Mouse (Mus musculus) forebrain, postnatal 0 days (tissue): ENCODE data around the gene Mrpl42. TPM values are rescaled to one million over a fixed set of nuclear protein-coding genes. Genes with fewer than 3 reads are reported as not detected.

ENCODE experiments used
- ATAC-seq: fragments of 200-750 bp; cut with Nextera tagmentation; 2 replicates; pipeline ENCODE4 v1.8.0; 2017; ENCODE audit warnings: mild to moderate bottlenecking, moderate library complexity
- DNase-seq: peaks from one replicate; pipeline ENCODE4 v3.0.0-alpha.2; 2015
- H3K27ac ChIP-seq: fragments of 300-500 bp; sonication (generic); 2 replicates; pipeline ENCODE4 v1.5.1; 2014; ENCODE audit warnings: low read depth, mild to moderate bottlenecking, antibody characterized with exemption, low read length, moderate library complexity, mixed read lengths
- H3K27me3 ChIP-seq: fragments of 300-500 bp; sonication (generic); 2 replicates; pipeline ENCODE4 v1.6.1; 2014; ENCODE audit warnings: mild to moderate bottlenecking, low read length, mixed read lengths; ENCODE audit not compliant: insufficient read depth
- H3K36me3 ChIP-seq: fragments of 300-500 bp; sonication (generic); 2 replicates; pipeline ENCODE4 v1.6.1; 2014; ENCODE audit warnings: mild to moderate bottlenecking, moderate library complexity; ENCODE audit not compliant: insufficient read depth
- H3K4me1 ChIP-seq: fragments of 300-500 bp; sonication (generic); 2 replicates; pipeline ENCODE4 v1.6.1; 2014; ENCODE audit warnings: antibody characterized with exemption; ENCODE audit not compliant: insufficient read depth
- H3K4me2 ChIP-seq: fragments of 300-500 bp; sonication (generic); 2 replicates; pipeline ENCODE4 v1.6.1; 2014; ENCODE audit warnings: low read depth, mild to moderate bottlenecking, moderate library complexity
- H3K4me3 ChIP-seq: fragments of 300-500 bp; sonication (generic); 2 replicates; pipeline ENCODE4 v1.5.1; 2014; ENCODE audit warnings: low read depth, low read length, mixed read lengths
- H3K9ac ChIP-seq: fragments of 300-500 bp; sonication (generic); 2 replicates; pipeline ENCODE4 v1.6.1; 2014; ENCODE audit warnings: mild to moderate bottlenecking
- H3K9me3 ChIP-seq: fragments of 300-500 bp; sonication (generic); 2 replicates; pipeline ENCODE4 v1.6.1; 2016; ENCODE audit warnings: low read length
- CTCF ChIP-seq: sonication (generic); IDR thresholded peaks from 2 replicates; pipeline ENCODE4 v1.5.1; 2016; ENCODE audit warnings: antibody characterized with exemption, control low read depth, low read depth
- WGBS: fragments of 180-500 bp; shearing (Covaris S2); extraction: QIAGEN DNeasy Blood & Tissue Kit; methylation state at CpG from one replicate; pipeline ENCODE4 v1.1.7; 2014; 5-methylcytosine and 5-hydroxymethylcytosine counted together
- polyA plus RNA-seq: library from polyadenylated mRNA; unstranded; fragments of >200 nt; fragmentation: Nextera tagmentation; extraction: Ambion mirVana; gene quantifications from 2 replicates; pipeline ENCODE4 v1.2.1, GENCODE M21; 2015
- total RNA-seq: library from RNA; depleted of rRNA; stranded (reverse); fragments of >200 nt; gene quantifications from 2 replicates; pipeline ENCODE4 v1.2.3, GENCODE M21; 2014

The Mrpl42 gene
- total and polyA plus RNA-seq, 2 experiments from 2014 or later = 88.8 to 249 TPM

GRCm38 (mm10) chr10:95508126-95508525 lies 6.4 kb upstream of the Mrpl42 start:
- no peaks in the 10 kb centered on the region for H3K36me3 ChIP-seq
- no peak for DNase-seq
- H3K27ac ChIP-seq = no peak overlapping the region
- no peaks in the 10 kb centered on the region for H3K9me3 ChIP-seq
- no peak overlapping the region for H3K9ac ChIP-seq
- ATAC-seq = no peak
- H3K4me1 ChIP-seq = no peaks in the 10 kb centered on the region
- no peak overlapping the region for H3K4me3 ChIP-seq
- no peak for TF ChIP-seq CTCF
- no peak overlapping the region for H3K4me2 ChIP-seq
- H3K27me3 ChIP-seq = no peaks in the 10 kb centered on the region
- 84% methylated on average over 8 of the region's 8 CpGs for WGBS

- H3K9me3 ChIP-seq = no peaks in the 10 kb centered on the region
- H3K4me2 ChIP-seq = no peak overlapping the region
- ATAC-seq (no peak), DNase-seq (no peak)
- H3K9ac ChIP-seq = no peak overlapping the region
- no peak overlapping the region for H3K27ac ChIP-seq
- no peaks in the 10 kb centered on the region for H3K36me3 ChIP-seq
- H3K4me3 ChIP-seq = no peak overlapping the region
- no peak for TF ChIP-seq CTCF
- H3K4me1 ChIP-seq = 0 out of 2 replicates have a peak, but pooled peaks cover 6% of the 10 kb centered on the region
- 21% methylated on average over 1 of the region's 1 CpGs for WGBS
- H3K27me3 ChIP-seq = no peaks in the 10 kb centered on the region
These were observed 2.6 kb upstream of the Mrpl42 start for GRCm38 (mm10) chr10:95504341-95504740.

- no peak overlapping the region for H3K9ac ChIP-seq
- H3K4me3 ChIP-seq = no peak overlapping the region
- no peak for DNase-seq
- no peak overlapping the region for H3K4me2 ChIP-seq
- no peaks in the 10 kb centered on the region for H3K27me3 ChIP-seq
- ATAC-seq = no peak
- 0 out of 2 replicates have a peak, but pooled peaks cover 6% of the 10 kb centered on the region for H3K4me1 ChIP-seq
- 88% methylated on average over 14 of the region's 14 CpGs for WGBS
- no peak overlapping the region for H3K27ac ChIP-seq
- H3K9me3 ChIP-seq = no peaks in the 10 kb centered on the region
- H3K36me3 ChIP-seq = no peaks in the 10 kb centered on the region
- no peak for TF ChIP-seq CTCF
These were observed 1.9 kb upstream of the Mrpl42 start for GRCm38 (mm10) chr10:95503443-95504235.

GRCm38 (mm10) chr10:95501033-95501432 lies 707 bp downstream of the Mrpl42 start:
- peaks cover 7% of the 10 kb centered on the region; the same call in 1 of the 2 replicates for H3K36me3 ChIP-seq
- WGBS = 1% methylated on average over 7 of the region's 7 CpGs
- H3K4me2 ChIP-seq = peak overlapping the region; percentile 58
- H3K27me3 ChIP-seq = no peaks in the 10 kb centered on the region
- peak overlapping the region; percentile 77 for H3K9ac ChIP-seq
- DNase-seq = no peak
- H3K4me3 ChIP-seq = peak overlapping the region; percentile 86
- H3K4me1 ChIP-seq = 0 out of 2 replicates have a peak, but pooled peaks cover 6% of the 10 kb centered on the region
- H3K27ac ChIP-seq = peak overlapping the region; percentile 86; the same call in 1 of the 2 replicates
- 0 out of 2 replicates have a peak, but pooled peaks have one; percentile 16 for TF ChIP-seq CTCF
- H3K9me3 ChIP-seq = no peaks in the 10 kb centered on the region
- no peak for ATAC-seq

- ATAC-seq = no peak
- 94% methylated on average over 5 of the region's 5 CpGs for WGBS
These were observed 7.5 kb downstream of the Mrpl42 start for GRCm38 (mm10) chr10:95494268-95494667.

GRCm38 (mm10) chr10:95489653-95490052 lies 12.1 kb downstream of the Mrpl42 start:
- 75% methylated on average over 2 of the region's 2 CpGs for WGBS
- Histone ChIP-seq H3K9ac (no peak overlapping the region), H3K9me3 (no peaks in the 10 kb centered on the region), H3K4me3 (no peak overlapping the region), H3K4me1 (no peaks in the 10 kb centered on the region), H3K36me3 (peaks cover 82% of the 10 kb centered on the region), H3K4me2 (no peak overlapping the region), H3K27ac (no peak overlapping the region), H3K27me3 (no peaks in the 10 kb centered on the region)
- peak; percentile 57 for TF ChIP-seq CTCF
- DNase-seq (no peak), ATAC-seq (no peak)

More at GRCm38 (mm10) chr10:95494268-95494667, 7.5 kb downstream of the Mrpl42 start:
- no peaks in the 10 kb centered on the region for H3K4me1 ChIP-seq
- no peak overlapping the region for H3K9ac ChIP-seq
- no peak overlapping the region for H3K4me3 ChIP-seq
- H3K4me2 ChIP-seq = no peak overlapping the region
- no peaks in the 10 kb centered on the region for H3K27me3 ChIP-seq
- no peak overlapping the region for H3K27ac ChIP-seq
- no peak for TF ChIP-seq CTCF
- H3K9me3 ChIP-seq = no peaks in the 10 kb centered on the region
- DNase-seq = no peak
- peaks cover 49% of the 10 kb centered on the region for H3K36me3 ChIP-seq

GRCm38 (mm10) chr10:95477516-95477915 lies 24.2 kb downstream of the Mrpl42 start:
- Histone ChIP-seq H3K9ac (no peak overlapping the region), H3K4me2 (no peak overlapping the region), H3K27me3 (no peaks in the 10 kb centered on the region), H3K9me3 (no peaks in the 10 kb centered on the region), H3K27ac (no peak overlapping the region), H3K36me3 (peaks cover 4% of the 10 kb centered on the region), H3K4me3 (no peak overlapping the region), H3K4me1 (no peaks in the 10 kb centered on the region)
- no peak for TF ChIP-seq CTCF
- 88% methylated on average over 11 of the region's 11 CpGs for WGBS
- DNase-seq (no peak), ATAC-seq (no peak)
